Mouse (Mus musculus) myocyte (in vitro differentiated cells): ENCODE measurements around the gene Ankrd40. TPM values are rescaled to one million over a fixed set of nuclear protein-coding genes. Genes with fewer than 3 reads are reported as not detected.

ENCODE experiments used
- H3K27me3 ChIP-seq: one replicate; pipeline ENCODE4 v1.6.1; 2011; ENCODE audit not compliant: control insufficient read depth, insufficient read depth, insufficient read length
- H3K36me3 ChIP-seq: one replicate; pipeline ENCODE4 v1.6.1; 2011; ENCODE audit not compliant: control insufficient read depth, insufficient read depth
- H3K4me2 ChIP-seq: one replicate; pipeline ENCODE4 v1.6.1; 2011; ENCODE audit warnings: low read depth, control low read depth
- H3K4me3 ChIP-seq: one replicate; pipeline ENCODE4 v1.5.1; 2011; ENCODE audit warnings: mild to moderate bottlenecking, control low read depth, moderate library complexity
- H3K79me2 ChIP-seq: one replicate; pipeline ENCODE4 v1.6.1; 2011; ENCODE audit not compliant: control insufficient read depth, insufficient read depth
- H3ac ChIP-seq: one replicate; pipeline ENCODE4 v1.6.1; 2011; ENCODE audit not compliant: control insufficient read depth, insufficient read length
- CEBPB ChIP-seq: IDR thresholded peaks from 2 replicates; pipeline ENCODE4 v1.6.1; 2011; ENCODE audit warnings: mild to moderate bottlenecking, moderate library complexity; ENCODE audit not compliant: poor library complexity, insufficient read depth, severe bottlenecking
- E2F4 ChIP-seq: IDR thresholded peaks from one replicate; pipeline ENCODE4 v1.6.1; 2011; ENCODE audit warnings: mild to moderate bottlenecking, control low read depth, moderate library complexity; ENCODE audit not compliant: insufficient read depth
- MAX ChIP-seq: IDR thresholded peaks from one replicate; pipeline ENCODE4 v1.6.1; 2011; ENCODE audit warnings: low read depth, mild to moderate bottlenecking, control low read depth
- MYOD1 ChIP-seq, 3 experiments: IDR thresholded peaks; one replicate each; pipeline ENCODE4 v1.6.1; 2011; ENCODE audit warnings: control low read depth in 2 of 3, low read depth in 2 of 3, mild to moderate bottlenecking in 2 of 3, moderate library complexity in 1 of 3; ENCODE audit not compliant: insufficient read length in 2 of 3, control insufficient read depth in 1 of 3
- MYOG ChIP-seq, 3 experiments: IDR thresholded peaks; one replicate each; pipeline ENCODE4 v1.6.1; 2011; ENCODE audit warnings: control low read depth in 2 of 3, low read depth in 2 of 3, mild to moderate bottlenecking in 2 of 3; ENCODE audit not compliant: insufficient read length in 2 of 3, control insufficient read depth in 1 of 3, insufficient read depth in 1 of 3
- POLR2A ChIP-seq: IDR thresholded peaks from one replicate; pipeline ENCODE4 v1.6.1; 2011; ENCODE audit warnings: low read depth, mild to moderate bottlenecking, control low read depth, moderate library complexity; ENCODE audit not compliant: insufficient read length
- POLR2AphosphoS2 ChIP-seq: IDR thresholded peaks from one replicate; pipeline ENCODE4 v1.6.1; 2011; ENCODE audit warnings: low read depth, control low read depth; ENCODE audit not compliant: insufficient read length
- REST ChIP-seq: IDR thresholded peaks from one replicate; pipeline ENCODE4 v1.6.1; 2011; ENCODE audit warnings: mild to moderate bottlenecking, control low read depth, moderate library complexity; ENCODE audit not compliant: insufficient read depth, insufficient read length
- SRF ChIP-seq: IDR thresholded peaks from one replicate; pipeline ENCODE4 v1.6.1; 2011; ENCODE audit warnings: low read depth; ENCODE audit not compliant: control insufficient read depth, insufficient read length
- TCF12 ChIP-seq: IDR thresholded peaks from one replicate; pipeline ENCODE4 v1.6.1; 2011; ENCODE audit warnings: mild to moderate bottlenecking, control low read depth; ENCODE audit not compliant: poor library complexity, insufficient read depth, severe bottlenecking
- TCF3 ChIP-seq: IDR thresholded peaks from one replicate; pipeline ENCODE4 v1.6.1; 2011; ENCODE audit warnings: low read depth, control low read depth; ENCODE audit not compliant: insufficient read length
- USF1 ChIP-seq: IDR thresholded peaks from one replicate; pipeline ENCODE4 v1.6.1; 2011; ENCODE audit warnings: low read depth, mild to moderate bottlenecking, control low read depth, moderate library complexity
- polyA plus RNA-seq: library from polyadenylated mRNA; unstranded; fragments of >200 nt; fragmentation: generic; extraction: Trizol; gene quantifications from one replicate; pipeline ENCODE4 v1.2.1, GENCODE M21; 2012; ENCODE audit warnings: missing spikeins

Ankrd40 gene
- polyA plus RNA-seq, 1 experiment: 105 TPM

GRCm38 (mm10) chr11:94285886-94286574, 41.8 kb upstream of the Ankrd40 start:
- TF ChIP-seq POLR2A (no peak), POLR2AphosphoS2 (peak; percentile 22)
- Histone ChIP-seq H3K4me2 (no peak overlapping the region), H3K4me3 (no peak overlapping the region), H3ac (no peak overlapping the region), H3K36me3 (peaks cover 45% of the 10 kb centered on the region), H3K79me2 (no peaks in the 10 kb centered on the region), H3K27me3 (no peaks in the 10 kb centered on the region)

- TF ChIP-seq POLR2A: no peak
- peak; percentile 16 for TF ChIP-seq POLR2AphosphoS2
- H3K79me2 ChIP-seq: no peaks in the 10 kb centered on the region
- H3K27me3 ChIP-seq: no peaks in the 10 kb centered on the region
- H3K4me2 ChIP-seq: no peak overlapping the region
- no peak overlapping the region for H3ac ChIP-seq
- no peak overlapping the region for H3K4me3 ChIP-seq
- H3K36me3 ChIP-seq: peaks cover 56% of the 10 kb centered on the region
These were observed 40.7 kb upstream of the Ankrd40 start for GRCm38 (mm10) chr11:94287105-94287504.

- no peak for TF ChIP-seq POLR2A
- no peak for TF ChIP-seq CEBPB
- TF ChIP-seq MYOD1 (IDR thresholded peaks at IDR 0.05; ENCODE audit: control insufficient read depth in 1 of 3, insufficient read length in 2 of 3, low read depth in 2 of 3): no peak
- TF ChIP-seq POLR2AphosphoS2: no peak
- no peak for TF ChIP-seq SRF
- no peak for TF ChIP-seq E2F4
- no peak for TF ChIP-seq TCF3
- no peak for TF ChIP-seq TCF12
- no peak for TF ChIP-seq MYOG (IDR thresholded peaks at IDR 0.05; ENCODE audit: control insufficient read depth in 1 of 3, insufficient read depth in 1 of 3, insufficient read length in 2 of 3, low read depth in 2 of 3)
- TF ChIP-seq MAX: no peak
- TF ChIP-seq USF1: no peak
- no peak for TF ChIP-seq REST
- peaks cover 58% of the 10 kb centered on the region for H3K36me3 ChIP-seq
- H3ac ChIP-seq: no peak overlapping the region
- no peak overlapping the region for H3K4me2 ChIP-seq
- no peaks in the 10 kb centered on the region for H3K27me3 ChIP-seq
- H3K79me2 ChIP-seq: peaks cover 5% of the 10 kb centered on the region
- H3K4me3 ChIP-seq: no peak overlapping the region
These were observed 37.6 kb upstream of the Ankrd40 start for GRCm38 (mm10) chr11:94290062-94290740.

- Histone ChIP-seq H3ac (no peak overlapping the region), H3K79me2 (peaks cover 5% of the 10 kb centered on the region), H3K27me3 (no peaks in the 10 kb centered on the region), H3K4me2 (no peak overlapping the region), H3K36me3 (peaks cover 85% of the 10 kb centered on the region), H3K4me3 (no peak overlapping the region)
- TF ChIP-seq E2F4: no peak
- TF ChIP-seq CEBPB: no peak
- TF ChIP-seq SRF: no peak
- TF ChIP-seq MYOD1 (IDR thresholded peaks at IDR 0.05; ENCODE audit: control insufficient read depth in 1 of 3, insufficient read length in 2 of 3, low read depth in 2 of 3): no peak
- TF ChIP-seq MYOG (IDR thresholded peaks at IDR 0.05; ENCODE audit: control insufficient read depth in 1 of 3, insufficient read depth in 1 of 3, insufficient read length in 2 of 3, low read depth in 2 of 3): no peak
- TF ChIP-seq USF1: no peak
- TF ChIP-seq MAX: no peak
- no peak for TF ChIP-seq TCF3
- no peak for TF ChIP-seq POLR2AphosphoS2
- TF ChIP-seq REST: no peak
- TF ChIP-seq POLR2A: no peak
These were observed 32.6 kb upstream of the Ankrd40 start for GRCm38 (mm10) chr11:94294996-94295845.

- H3ac ChIP-seq: no peak overlapping the region
- H3K4me2 ChIP-seq: peak overlapping the region; percentile 31
- H3K36me3 ChIP-seq: peaks cover 7% of the 10 kb centered on the region
- no peaks in the 10 kb centered on the region for H3K27me3 ChIP-seq
- TF ChIP-seq REST: no peak
- TF ChIP-seq MYOG (IDR thresholded peaks at IDR 0.05; ENCODE audit: control insufficient read depth in 1 of 3, insufficient read depth in 1 of 3, insufficient read length in 2 of 3, low read depth in 2 of 3): peak in 2 of 3 experiments; percentile 62 to 70
- no peak for TF ChIP-seq SRF
- no peak for TF ChIP-seq E2F4
- TF ChIP-seq CEBPB: no peak
- TF ChIP-seq POLR2A: no peak
- TF ChIP-seq MYOD1 (IDR thresholded peaks at IDR 0.05; ENCODE audit: control insufficient read depth in 1 of 3, insufficient read length in 2 of 3, low read depth in 2 of 3): peak; percentile 4 to 79 (median 68)
- TF ChIP-seq POLR2AphosphoS2: no peak
- TF ChIP-seq USF1: no peak
- peak; percentile 32 for TF ChIP-seq TCF12
- no peak for TF ChIP-seq MAX
- TF ChIP-seq TCF3: no peak
- peaks cover 100% of the 10 kb centered on the region for H3K79me2 ChIP-seq
- H3K4me3 ChIP-seq: no peak overlapping the region
These were observed 15.1 kb upstream of the Ankrd40 start for GRCm38 (mm10) chr11:94312733-94313132.
